ENCODE assay signal across 9 mouse cellular contexts in the genomic region with DNA sequence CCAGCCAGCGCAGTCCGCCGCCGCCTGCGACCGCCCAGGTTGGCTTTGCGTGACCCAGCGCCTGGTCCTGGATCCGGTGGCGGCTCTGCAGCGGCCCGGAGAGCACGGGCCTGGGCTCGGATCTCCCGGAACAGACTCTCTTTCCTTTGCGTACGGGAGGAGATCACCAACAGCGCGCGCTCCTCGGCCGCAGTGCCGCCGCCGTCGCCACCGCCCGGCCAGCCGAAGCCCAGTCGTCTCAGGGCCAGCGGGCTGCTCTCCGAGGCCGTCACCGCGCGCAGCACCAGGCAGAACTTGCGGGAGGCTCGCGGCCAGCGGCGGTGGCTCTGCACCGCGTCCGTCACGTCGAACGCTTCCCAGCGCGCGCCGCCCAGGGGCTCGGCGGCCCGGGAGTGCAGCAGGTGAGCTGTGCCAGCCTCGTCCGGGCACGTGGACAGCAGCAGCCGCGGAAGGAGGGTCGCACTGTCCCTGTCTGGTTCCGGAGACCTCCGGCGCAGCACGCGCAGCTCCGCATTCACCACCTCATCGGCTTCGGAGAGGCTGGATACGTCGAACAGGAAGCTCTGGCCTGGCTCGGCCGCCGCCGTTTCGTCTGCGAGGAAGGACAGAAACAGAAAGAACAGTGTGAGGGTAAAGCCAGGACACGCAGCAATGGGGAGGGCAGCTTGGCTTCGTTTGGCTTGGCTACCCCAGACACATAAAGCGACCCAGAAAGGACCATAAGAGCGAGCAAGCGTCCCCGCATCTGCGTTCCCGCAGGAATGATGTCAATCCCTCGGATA. TPM values are rescaled to one million over a fixed set of nuclear protein-coding genes. Genes with fewer than 3 reads are reported as not detected.
DNase-seq lines count a peak whose midpoint lies in the region; ATAC-seq and TF ChIP-seq lines count a peak whose summit lies in the region.
"Had no signal": no experiment of that assay in that cellular context is flagged by ENCODE, and none has a peak within 500 bp of the region (broad histone marks: within the 10 kb centered on the region; RNA-seq: fewer than 3 reads in every experiment).

No protein-coding gene starts in this region.

- H3K4me3 ChIP-seq in ES-Bruce4 (ENCODE audit: low read depth, low read length), result peak overlapping the region; percentile 60
- H3K4me3 ChIP-seq in heart, embryonic 16.5 days (ENCODE audit: low read length), result peak overlapping the region; percentile 57
- peak overlapping the region; percentile 27 for H3K4me3 ChIP-seq in liver, postnatal 0 days (ENCODE audit: low read depth, low read length)

- peak overlapping the region; percentile 76 for H3K4me2 ChIP-seq in heart, embryonic 16.5 days (ENCODE audit: low read depth, low read length)
- H3K4me2 ChIP-seq in liver, postnatal 0 days (ENCODE audit: low read depth, low read length), result peak overlapping the region; percentile 58

- TF ChIP-seq POLR2A in ES-Bruce4 (IDR thresholded peaks at IDR 0.05; ENCODE audit: insufficient read depth, low read length), result no peak

- peaks cover 31% of the 10 kb centered on the region for H3K27me3 ChIP-seq in ES-Bruce4 (ENCODE audit: control insufficient read depth, insufficient read depth, low read length, poor library complexity, severe bottlenecking)
- peaks cover 81% of the 10 kb centered on the region for H3K27me3 ChIP-seq in heart, embryonic 16.5 days (ENCODE audit: control insufficient read depth, insufficient read depth, low read length)
- H3K27me3 ChIP-seq in liver, postnatal 0 days (ENCODE audit: insufficient read depth, low read length), result peaks cover 80% of the 10 kb centered on the region

- H3K36me3 ChIP-seq in ES-Bruce4 (ENCODE audit: control insufficient read depth, insufficient read depth, low read length, poor library complexity, severe bottlenecking), result no peaks in the 10 kb centered on the region
- H3K36me3 ChIP-seq in heart, embryonic 16.5 days (ENCODE audit: control insufficient read depth, insufficient read depth), result no peaks in the 10 kb centered on the region
- H3K36me3 ChIP-seq in liver, postnatal 0 days (replicated peaks; ENCODE audit: insufficient read depth, low read length), result no peaks in the 10 kb centered on the region

- H3K4me1 ChIP-seq in ES-Bruce4 (ENCODE audit: control insufficient read depth, insufficient read depth, low read length), result no peaks in the 10 kb centered on the region
- H3K4me1 ChIP-seq in heart, embryonic 16.5 days (ENCODE audit: control insufficient read depth, insufficient read depth, low read length), result peaks cover 8% of the 10 kb centered on the region; the same call in 1 of the 2 replicates
- peaks cover 9% of the 10 kb centered on the region for H3K4me1 ChIP-seq in liver, postnatal 0 days (ENCODE audit: insufficient read depth)

- TF ChIP-seq CTCF in ES-Bruce4 (IDR thresholded peaks at IDR 0.05; ENCODE audit: low read depth, low read length), result no peak
- TF ChIP-seq CTCF in liver, postnatal 0 days (IDR thresholded peaks at IDR 0.05; ENCODE audit: low read depth), result no peak

- peak; percentile 28 for DNase-seq in embryo, embryonic 10.5 days (ENCODE audit: low spot score)
- DNase-seq in embryo, embryonic 10 days (ENCODE audit: low spot score), result no peak
- DNase-seq in liver, postnatal 0 days, result no peak
- no peak for DNase-seq in right cerebral cortex, postnatal 10 days (ENCODE audit: low spot score in 2 of 2)
- DNase-seq in thymus, adult 18-20 months, result no peak
- DNase-seq: kidney, adult 11 months had no signal

- TF ChIP-seq EP300 in ES-Bruce4 (IDR thresholded peaks at IDR 0.05; ENCODE audit: insufficient read depth, low read depth, low read length), result no peak
- no peak for TF ChIP-seq EP300 in liver, postnatal 0 days (IDR thresholded peaks at IDR 0.05; ENCODE audit: low read depth)

- peak overlapping the region; percentile 47 for H3K9ac ChIP-seq in ES-Bruce4 (ENCODE audit: low read depth, poor library complexity, severe bottlenecking)
- peak overlapping the region; percentile 44 for H3K9ac ChIP-seq in heart, embryonic 16.5 days (ENCODE audit: low read length)
- no peak overlapping the region for H3K9ac ChIP-seq in liver, postnatal 0 days (replicated peaks)

- H3K27ac ChIP-seq in ES-Bruce4 (ENCODE audit: insufficient read depth, low read length), result no peak overlapping the region
- no peak overlapping the region for H3K27ac ChIP-seq in heart, embryonic 16.5 days (ENCODE audit: low read length)
- no peak overlapping the region for H3K27ac ChIP-seq in liver, postnatal 0 days (ENCODE audit: low read depth)

- H3K9me3 ChIP-seq in ES-Bruce4 (replicated peaks; ENCODE audit: control insufficient read depth, insufficient read depth, low read length, poor library complexity, severe bottlenecking), result peaks cover 14% of the 10 kb centered on the region
- no peaks in the 10 kb centered on the region for H3K9me3 ChIP-seq in heart, embryonic 16.5 days (replicated peaks; ENCODE audit: control insufficient read depth, low read length)
- H3K9me3 ChIP-seq in liver, postnatal 0 days (ENCODE audit: low read length), result no peaks in the 10 kb centered on the region

- no peak for ATAC-seq in heart, embryonic 16.5 days (replicated peaks; ENCODE audit: extremely low read depth, insufficient read depth, low FRiP score)
- no peak for ATAC-seq in liver, postnatal 0 days
- no peak for ATAC-seq in granulocyte monocyte progenitor cell, adult 5-6 weeks (replicated peaks; ENCODE audit: poor library complexity, severe bottlenecking)

- WGBS in heart, embryonic 16.5 days, result 3% methylated on average over 80 of the region's 85 CpGs
- 4% methylated on average over 79 of the region's 85 CpGs for WGBS in liver, postnatal 0 days (ENCODE audit: insufficient replicate concordance)

RNA-seq across cellular contexts. Expression of gene Gdf7, which starts 3.2 kb away (rescaled TPM):
- not detected in 2 replicates for polyA plus RNA-seq in ES-Bruce4 (2011; ENCODE audit: insufficient read depth, insufficient read length, low read depth, missing spikeins)
- polyA plus RNA-seq in heart, embryonic 16.5 days (2015; fragmentation: Nextera tagmentation; extraction: Ambion mirVana), result not detected in 2 replicates
- not detected in 2 replicates for polyA plus RNA-seq in liver, postnatal 0 days (2015; fragmentation: Nextera tagmentation; extraction: Ambion mirVana)
- not detected in 2 replicates for total RNA-seq in granulocyte monocyte progenitor cell, adult 5-6 weeks (2014; fragmentation: Nextera tagmentation)
- not detected in 2 replicates for total RNA-seq in granulocyte monocyte progenitor cell, adult 5-6 weeks (2017)

RNA-seq across cellular contexts. Expression of gene Hs1bp3, which starts 14.7 kb away (rescaled TPM):
- 32.6 and 37.5 TPM in 2 replicates for polyA plus RNA-seq in ES-Bruce4 (2011; ENCODE audit: insufficient read depth, insufficient read length, low read depth, missing spikeins)
- polyA plus RNA-seq in heart, embryonic 16.5 days (2015; fragmentation: Nextera tagmentation; extraction: Ambion mirVana), result 15.1 and 16.5 TPM in 2 replicates
- polyA plus RNA-seq in liver, postnatal 0 days (2015; fragmentation: Nextera tagmentation; extraction: Ambion mirVana), result 3.2 and 3.7 TPM in 2 replicates
- total RNA-seq in granulocyte monocyte progenitor cell, adult 5-6 weeks (2014; fragmentation: Nextera tagmentation), result 5.4 and 19.9 TPM in 2 replicates
- 5.8 and 11.2 TPM in 2 replicates for total RNA-seq in granulocyte monocyte progenitor cell, adult 5-6 weeks (2017)
